Mouse (Mus musculus) heart, postnatal 0 days (tissue): Measurements from ENCODE around the gene Prx.

Experiments
- CTCF ChIP-seq: IDR thresholded peaks from 2 replicates; pipeline ENCODE4 v1.5.1; 2016; ENCODE audit warnings: antibody characterized with exemption, control low read depth, low read depth
- EP300 ChIP-seq: IDR thresholded peaks from 2 replicates; pipeline ENCODE4 v1.6.1; 2016; ENCODE audit warnings: antibody characterized with exemption, low read depth

GRCm38 (mm10) chr7:27543065-27543464 is 43.9 kb downstream of the Prx start:
- TF ChIP-seq CTCF: no peak
- TF ChIP-seq EP300: no peak
